In the genomic region with DNA sequence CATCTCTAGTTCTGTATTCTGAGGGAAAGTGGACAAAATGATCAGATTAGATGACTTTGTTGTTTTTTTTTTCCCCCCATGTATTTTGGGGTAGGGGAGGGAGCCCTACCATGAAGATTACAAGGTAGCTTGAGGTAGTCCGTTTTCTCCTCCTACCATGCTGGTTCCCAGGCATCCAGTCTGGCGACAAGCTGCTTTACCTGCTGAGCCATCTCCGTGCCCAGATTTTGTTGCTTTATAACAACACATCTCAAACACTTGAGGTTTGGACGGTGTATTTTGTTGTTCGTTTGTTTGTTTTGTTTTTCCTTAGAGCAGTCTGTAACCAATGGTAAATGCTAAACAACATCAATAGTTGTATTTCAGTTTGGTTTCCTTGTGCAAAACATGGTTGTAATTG, we compare ENCODE assay signal across 19 mouse cellular contexts. TPM values are rescaled to one million over a fixed set of nuclear protein-coding genes. Genes with fewer than 3 reads are reported as not detected.
"Had no signal": no experiment of that assay in that cellular context is flagged by ENCODE, and none has a peak within 500 bp of the region (broad histone marks: within the 10 kb centered on the region; RNA-seq: fewer than 3 reads in every experiment).

No protein-coding gene starts in this region.

- DNase-seq: gastrocnemius, postnatal 14 days; gastrocnemius, postnatal 36 days; heart, adult 18-20 months; heart, postnatal 10 days; kidney, adult 11 months; kidney, adult 2 months; kidney, adult 9 months; kidney, postnatal 14 days; kidney, postnatal 36 days; layer of hippocampus, adult 9-11 months; layer of hippocampus, postnatal 36 days; left cerebral cortex, postnatal 4 days had no signal

- ATAC-seq: hindbrain, postnatal 0 days; intestine, embryonic 16.5 days; liver, embryonic 12.5 days had no signal

RNA-seq across cellular contexts. Expression of a gene that starts 50.6 kb away (rescaled TPM):
- total RNA-seq: gastrocnemius, postnatal 36 days; heart, adult 18-20 months; heart, adult 8-10 months; heart, postnatal 25 days; hematopoietic stem cell, adult 5-6 weeks; liver, adult 2 months had no signal
